Mouse (Mus musculus) bone marrow macrophage, adult 2 months (primary cell): ENCODE measurements at regions not wholly inside any gene's neighbourhood (a gene's known extent, or its start where the extent isn't known, plus 50 kb on each side); places are given as distances from the start of the nearest gene placed in this dataset.

Source experiments
- CTCF ChIP-seq: IDR thresholded peaks from 2 replicates; pipeline ENCODE4 v1.5.1; 2012; ENCODE audit warnings: low read depth, mild to moderate bottlenecking, low read length, moderate library complexity
- POLR2A ChIP-seq: IDR thresholded peaks from 2 replicates; pipeline ENCODE4 v1.6.1; 2012; ENCODE audit warnings: mild to moderate bottlenecking, low read depth, low read length, borderline replicate concordance

DNA sequence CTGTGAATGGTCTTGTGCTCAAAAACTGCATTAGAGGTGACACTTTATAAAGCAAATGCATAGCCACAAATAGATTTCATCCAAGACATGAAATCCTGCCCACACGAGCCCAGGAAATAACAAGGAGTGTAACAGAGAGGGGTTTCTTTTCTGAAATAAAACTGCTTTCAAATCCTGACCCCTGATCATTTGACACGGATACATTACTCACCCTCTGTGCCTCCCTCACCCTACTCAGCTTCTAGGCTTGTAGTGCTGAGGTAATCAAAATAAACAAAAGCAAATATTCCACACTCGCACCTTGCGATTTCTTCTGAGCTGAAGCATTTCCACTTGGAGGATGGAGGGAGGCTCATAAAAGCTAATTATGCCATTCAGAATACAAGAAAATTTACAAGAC lies 108.4 kb upstream of the Ifne start:
- TF ChIP-seq CTCF (no peak), POLR2A (no peak)
